Comparison of ENCODE assay signal across 9 mouse cellular contexts in genomic region chr7:62462229-62463006, GRCm38 (mm10). TPM values are rescaled to one million over a fixed set of nuclear protein-coding genes. Genes with fewer than 3 reads are reported as not detected.
A peak's percentile ranks its signal among the peaks of the same experiment; 100 is the strongest.
DNase-seq lines count a peak whose midpoint lies in the region; ATAC-seq and TF ChIP-seq lines count a peak whose summit lies in the region.
"Had no signal": no experiment of that assay in that cellular context is flagged by ENCODE, and none has a peak within 500 bp of the region (broad histone marks: within the 10 kb centered on the region; RNA-seq: fewer than 3 reads in every experiment).

No protein-coding gene starts in this region.

- peak overlapping the region; percentile 80 for H3K4me2 ChIP-seq in heart, embryonic 15.5 days
- H3K4me2 ChIP-seq in liver, embryonic 13.5 days: peak overlapping the region; percentile 68
- H3K4me2 ChIP-seq in stomach, embryonic 16.5 days (ENCODE audit: low read depth, low read length): peak overlapping the region; percentile 57

- no peak for DNase-seq in gastrocnemius, adult 2 months
- DNase-seq in gastrocnemius, postnatal 25 days: no peak
- DNase-seq in ZHBTc4 (ENCODE audit: low read depth, low spot score): peak; percentile 78
- DNase-seq in liver, embryonic 13.5 days: no peak
- no peak for DNase-seq in left cerebral cortex, adult 18-20 months (ENCODE audit: low spot score in 2 of 2)
- no peak for DNase-seq in natural killer cell, adult 2 months (ENCODE audit: low spot score in 2 of 2)

- TF ChIP-seq CTCF in gastrocnemius, adult 2 months (IDR thresholded peaks at IDR 0.05): no peak

- no peak overlapping the region for H3K27ac ChIP-seq in gastrocnemius, adult 2 months
- H3K27ac ChIP-seq in heart, embryonic 15.5 days: no peak overlapping the region
- no peak overlapping the region for H3K27ac ChIP-seq in liver, embryonic 13.5 days
- 0 out of 2 replicates have a peak overlapping the region, but pooled peaks have one; percentile 17 for H3K27ac ChIP-seq in stomach, embryonic 16.5 days (ENCODE audit: low read length)

- peak overlapping the region; percentile 80 for H3K4me3 ChIP-seq in gastrocnemius, adult 2 months
- H3K4me3 ChIP-seq in heart, embryonic 15.5 days: peak overlapping the region; percentile 57
- 0 out of 2 replicates have a peak overlapping the region, but pooled peaks have one; percentile 12 for H3K4me3 ChIP-seq in liver, embryonic 13.5 days (replicated peaks)
- peak overlapping the region; percentile 56 for H3K4me3 ChIP-seq in stomach, embryonic 16.5 days (replicated peaks; ENCODE audit: low read length)

- H3K9me3 ChIP-seq in heart, embryonic 15.5 days (replicated peaks): no peaks in the 10 kb centered on the region
- H3K9me3 ChIP-seq in liver, embryonic 13.5 days (replicated peaks): 0 out of 2 replicates have a peak, but pooled peaks cover 3% of the 10 kb centered on the region
- H3K9me3 ChIP-seq in stomach, embryonic 16.5 days (replicated peaks; ENCODE audit: control insufficient read depth, low read length): no peaks in the 10 kb centered on the region

- H3K4me1 ChIP-seq in heart, embryonic 15.5 days (replicated peaks): peaks cover 2% of the 10 kb centered on the region; the same call in 1 of the 2 replicates
- no peaks in the 10 kb centered on the region for H3K4me1 ChIP-seq in liver, embryonic 13.5 days (replicated peaks)
- 0 out of 2 replicates have a peak, but pooled peaks cover 2% of the 10 kb centered on the region for H3K4me1 ChIP-seq in stomach, embryonic 16.5 days (ENCODE audit: control insufficient read depth, insufficient read depth, low read length)

- ATAC-seq in heart, embryonic 15.5 days (replicated peaks; ENCODE audit: insufficient number of reproducible peaks, insufficient read depth, low FRiP score, low read depth): no peak
- no peak for ATAC-seq in liver, embryonic 13.5 days (ENCODE audit: low read depth)
- peak; percentile 65; the same call in 1 of the 2 replicates for ATAC-seq in stomach, embryonic 16.5 days (ENCODE audit: insufficient read depth, low FRiP score)

- H3K9ac ChIP-seq in heart, embryonic 15.5 days: no peak overlapping the region
- H3K9ac ChIP-seq in liver, embryonic 13.5 days: no peak overlapping the region; the same call in 1 of the 2 replicates
- peak overlapping the region; percentile 58 for H3K9ac ChIP-seq in stomach, embryonic 16.5 days (ENCODE audit: low read length)

- intact Hi-C loops in gastrocnemius, adult 2 months (cut with DNase I): no loop called here

- H3K27me3 ChIP-seq in heart, embryonic 15.5 days: no peaks in the 10 kb centered on the region
- peaks cover 15% of the 10 kb centered on the region for H3K27me3 ChIP-seq in liver, embryonic 13.5 days
- no peaks in the 10 kb centered on the region for H3K27me3 ChIP-seq in stomach, embryonic 16.5 days (ENCODE audit: control insufficient read depth, insufficient read depth, low read length)

- no peaks in the 10 kb centered on the region for H3K36me3 ChIP-seq in heart, embryonic 15.5 days
- no peaks in the 10 kb centered on the region for H3K36me3 ChIP-seq in liver, embryonic 13.5 days
- no peaks in the 10 kb centered on the region for H3K36me3 ChIP-seq in stomach, embryonic 16.5 days (ENCODE audit: control insufficient read depth, insufficient read depth, low read length)

- 19% methylated on average over 13 of the region's 13 CpGs for WGBS in heart, embryonic 15.5 days
- 23% methylated on average over 13 of the region's 13 CpGs for WGBS in liver, embryonic 13.5 days (ENCODE audit: insufficient replicate concordance)
- WGBS in stomach, embryonic 16.5 days: 29% methylated on average over 13 of the region's 13 CpGs

RNA-seq across cellular contexts. Expression of gene Peg12, which starts 1.9 kb away (rescaled TPM):
- total RNA-seq in gastrocnemius, adult 2 months (2021): under 1 TPM; 0.38 to 0.64 TPM
- total RNA-seq in gastrocnemius, postnatal 25 days (2021): under 1 TPM; 0.70 to 1.00 TPM
- 6.3 and 9.2 TPM in 2 replicates for polyA plus RNA-seq in heart, embryonic 15.5 days (2015; fragmentation: Nextera tagmentation; extraction: Ambion mirVana)
- polyA plus RNA-seq in liver, embryonic 13.5 days (2015; fragmentation: Nextera tagmentation; extraction: Ambion mirVana): 4.1 and 4.6 TPM in 2 replicates
- 19.2 and 19.5 TPM in 2 replicates for polyA plus RNA-seq in stomach, embryonic 16.5 days (2015; fragmentation: Nextera tagmentation; extraction: Ambion mirVana)
- under 1 TPM; 0.14 to 0.23 TPM for total RNA-seq in left cerebral cortex, adult 18-20 months (2021)

RNA-seq across cellular contexts. Expression of gene Mkrn3, which starts 42.5 kb away (rescaled TPM):
- under 1 TPM; 0.15 to 0.25 TPM for total RNA-seq in gastrocnemius, adult 2 months (2021)
- under 1 TPM; 0.29 to 0.31 TPM for total RNA-seq in gastrocnemius, postnatal 25 days (2021)
- polyA plus RNA-seq in heart, embryonic 15.5 days (2015; fragmentation: Nextera tagmentation; extraction: Ambion mirVana): 2.5 and 3.2 TPM in 2 replicates
- 0.24 and 0.52 TPM in 2 replicates for polyA plus RNA-seq in liver, embryonic 13.5 days (2015; fragmentation: Nextera tagmentation; extraction: Ambion mirVana)
- polyA plus RNA-seq in stomach, embryonic 16.5 days (2015; fragmentation: Nextera tagmentation; extraction: Ambion mirVana): 3.2 and 4.0 TPM in 2 replicates
- under 1 TPM; 0.33 to 0.56 TPM for total RNA-seq in left cerebral cortex, adult 18-20 months (2021)
- polyA plus RNA-seq: erythroblast, embryonic 14.5 days had no signal

Comparison
In these comparisons a context has a peak if more than half of its experiments do, and no peak if none do; other contexts are left out.
1. H3K4me3 ChIP-seq: peak in every context shown above with its lines; median percentile 80 in gastrocnemius, adult 2 months; 57 in heart, embryonic 15.5 days; 56 in stomach, embryonic 16.5 days; 12 in liver, embryonic 13.5 days.